Mouse (Mus musculus) embryonic fibroblast, embryonic 13.5 days (primary cell): Measurements from ENCODE around the gene Ggt5. TPM values are rescaled to one million over a fixed set of nuclear protein-coding genes. Genes with fewer than 3 reads are reported as not detected.

Experiments used
- H3K27ac ChIP-seq: 2 replicates; pipeline ENCODE4 v1.5.1; 2012; ENCODE audit warnings: low read length, control low read depth, inconsistent platforms; ENCODE audit not compliant: insufficient read depth
- H3K4me1 ChIP-seq: 2 replicates; pipeline ENCODE4 v1.6.1; 2011; ENCODE audit warnings: low read length; ENCODE audit not compliant: control insufficient read depth, insufficient read depth
- H3K4me3 ChIP-seq: 2 replicates; pipeline ENCODE4 v1.5.1; 2011; ENCODE audit warnings: mild to moderate bottlenecking, control low read depth, low read length; ENCODE audit not compliant: insufficient read depth
- CTCF ChIP-seq: IDR thresholded peaks from 2 replicates; pipeline ENCODE4 v1.5.1; 2011; ENCODE audit warnings: mild to moderate bottlenecking, control low read depth, low read length, moderate library complexity, borderline replicate concordance; ENCODE audit not compliant: insufficient read depth
- POLR2A ChIP-seq: IDR thresholded peaks from 2 replicates; pipeline ENCODE4 v1.6.1; 2011; ENCODE audit warnings: low read depth, mild to moderate bottlenecking, control low read depth, low read length, moderate library complexity
- polyA plus RNA-seq: library from polyadenylated mRNA; stranded (reverse); fragments of >200 nt; gene quantifications from 2 replicates; pipeline ENCODE4 v1.2.4, GENCODE M21; 2011; ENCODE audit warnings: low read depth; ENCODE audit not compliant: missing spikeins, insufficient read length

The Ggt5 gene
- polyA plus RNA-seq, 1 experiment, result 0.88 TPM

- TF ChIP-seq POLR2A (no peak), CTCF (no peak)
- H3K27ac ChIP-seq, result no peak overlapping the region
- no peak overlapping the region for H3K4me3 ChIP-seq
- H3K4me1 ChIP-seq, result no peaks in the 10 kb centered on the region
Measured at GRCm38 (mm10) chr10:75661876-75662275, 72.7 kb downstream of the Ggt5 start.

- TF ChIP-seq CTCF (no peak), POLR2A (no peak)
- Histone ChIP-seq H3K4me3 (no peak overlapping the region), H3K4me1 (no peaks in the 10 kb centered on the region), H3K27ac (no peak overlapping the region)
Measured at GRCm38 (mm10) chr10:75662575-75662974, 73.4 kb downstream of the Ggt5 start.

- H3K4me1 ChIP-seq, result no peaks in the 10 kb centered on the region
- H3K4me3 ChIP-seq, result no peak overlapping the region
- no peak for TF ChIP-seq POLR2A
- TF ChIP-seq CTCF, result no peak
- no peak overlapping the region for H3K27ac ChIP-seq
Measured at GRCm38 (mm10) chr10:75664673-75665270, 75.6 kb downstream of the Ggt5 start.

GRCm38 (mm10) chr10:75666451-75667030 is 77.4 kb downstream of the Ggt5 start:
- H3K4me1 ChIP-seq, result no peaks in the 10 kb centered on the region
- TF ChIP-seq CTCF (no peak), POLR2A (no peak)
- peak overlapping the region; percentile 72 for H3K4me3 ChIP-seq
- no peak overlapping the region for H3K27ac ChIP-seq

Other genes with a start within 250 kb of the Ggt5 start
- not detected in 2 replicates for gene Upb1, start 188.2 kb upstream of the Ggt5 start, polyA plus RNA-seq
- 277 and 317 TPM in 2 replicates for gene Snrpd3, start 71.8 kb upstream of the Ggt5 start, polyA plus RNA-seq
- 16.1 and 18.1 TPM in 2 replicates for gene Gucd1, start 71.4 kb upstream of the Ggt5 start, polyA plus RNA-seq
- 1.2 and 3.2 TPM in 2 replicates for gene Lrrc75b, start 29.0 kb upstream of the Ggt5 start, polyA plus RNA-seq
- not detected in 2 replicates for gene Ggt1, start 27.7 kb upstream of the Ggt5 start, polyA plus RNA-seq
- gene Susd2, start 54.7 kb downstream of the Ggt5 start, polyA plus RNA-seq, result 0.80 and 1.1 TPM in 2 replicates
- 30.2 and 30.9 TPM in 2 replicates for gene Cabin1, start 175.0 kb downstream of the Ggt5 start, polyA plus RNA-seq
- gene Ddt, start 184.1 kb downstream of the Ggt5 start, polyA plus RNA-seq, result 40.5 and 42.1 TPM in 2 replicates
- not detected in 2 replicates for gene Gm20441, start 191.6 kb downstream of the Ggt5 start, polyA plus RNA-seq
- gene Gstt3, start 192.1 kb downstream of the Ggt5 start, polyA plus RNA-seq, result 14.0 and 15.5 TPM in 2 replicates
- gene Gstt1, start 209.2 kb downstream of the Ggt5 start, polyA plus RNA-seq, result 8.0 and 17.2 TPM in 2 replicates
- gene Gstt4, start 233.2 kb downstream of the Ggt5 start, polyA plus RNA-seq, result not detected in 2 replicates
- 2.6 and 4.4 TPM in 2 replicates for gene Gstt2, start 248.1 kb downstream of the Ggt5 start, polyA plus RNA-seq